Comparison of ENCODE assay signal across 8 mouse cellular contexts in the genomic region with DNA sequence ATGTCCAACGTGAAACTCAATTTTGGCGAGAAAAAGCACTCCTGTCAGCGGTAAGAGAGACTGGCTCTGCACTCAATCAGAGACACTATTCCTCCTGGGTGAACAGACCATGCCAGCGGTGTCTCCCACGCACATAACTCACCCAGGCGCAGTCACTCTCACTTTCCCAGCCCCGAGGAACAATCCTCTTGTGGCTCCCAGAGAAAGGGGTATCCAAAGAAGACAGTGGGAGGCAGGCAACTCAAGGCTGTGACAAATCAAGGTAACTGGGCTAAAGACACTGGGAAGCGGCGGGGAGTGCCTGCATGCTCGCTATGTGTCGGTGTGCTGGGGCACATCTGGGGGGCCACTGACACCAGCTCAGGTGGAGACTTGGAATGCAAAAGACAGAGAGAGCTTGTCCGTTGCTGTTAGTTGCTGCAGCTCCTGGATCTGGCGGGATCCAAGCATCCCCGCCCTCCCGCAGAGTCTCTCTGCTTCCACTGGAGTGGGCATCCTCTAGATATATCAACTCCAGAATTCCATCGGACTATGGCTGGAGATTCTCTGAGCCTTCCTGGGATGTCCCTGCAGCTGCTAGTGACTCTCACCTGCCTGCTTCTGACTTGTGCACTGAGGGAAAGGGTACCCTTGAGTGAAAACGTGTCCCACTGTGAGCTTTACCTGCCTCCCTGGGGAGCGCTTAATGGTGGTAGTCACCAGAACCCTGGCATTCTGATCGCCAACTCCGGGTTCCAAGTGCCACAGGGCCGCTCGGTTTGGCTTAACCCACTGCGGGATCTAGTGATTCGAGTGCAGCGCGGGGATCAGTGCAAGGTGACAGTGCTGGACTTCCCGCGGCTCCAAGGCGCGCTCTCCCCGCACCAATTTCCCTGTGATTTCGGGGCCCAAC. TPM values are rescaled to one million over a fixed set of nuclear protein-coding genes. Genes with fewer than 3 reads are reported as not detected.
A peak's percentile ranks its signal among the peaks of the same experiment; 100 is the strongest.
DNase-seq lines count a peak whose midpoint lies in the region; ATAC-seq and TF ChIP-seq lines count a peak whose summit lies in the region.

Gene Frem3 (plus strand): TSS at position 532 of the 892 bp plus-strand sequence.

- no peaks in the 10 kb centered on the region for H3K4me1 ChIP-seq in hindbrain, postnatal 0 days (ENCODE audit: insufficient read depth, low read length)
- H3K4me1 ChIP-seq in olfactory bulb, adult 2 months (ENCODE audit: control insufficient read depth, insufficient read depth, low read length): peaks cover 11% of the 10 kb centered on the region

- H3K27me3 ChIP-seq in hindbrain, postnatal 0 days (ENCODE audit: insufficient read depth, low read length): peaks cover 6% of the 10 kb centered on the region; the same call in 1 of the 2 replicates

- WGBS in hindbrain, postnatal 0 days: 1% methylated on average over 32 of the region's 32 CpGs
- 2% methylated on average over 32 of the region's 32 CpGs for WGBS in olfactory bulb, adult 2 months

- H3K4me3 ChIP-seq in left cerebral cortex, adult 2 months: peak within 1 kb of the TSS; percentile 11; the same call in 1 of the 2 replicates
- H3K4me3 ChIP-seq in hindbrain, postnatal 0 days (ENCODE audit: low read length): peak within 1 kb of the TSS; percentile 37
- peak within 1 kb of the TSS; percentile 15; the same call in 1 of the 2 replicates for H3K4me3 ChIP-seq in olfactory bulb, adult 2 months (ENCODE audit: insufficient read depth, low read depth, low read length)

- intact Hi-C loops in left cerebral cortex, adult 2 months (cut with DNase I): no loop called here
- intact Hi-C loops in left cerebral cortex, postnatal 4 days (cut with DNase I): no loop called here

- H3K36me3 ChIP-seq in hindbrain, postnatal 0 days (ENCODE audit: insufficient read depth, low read length): no peaks in the 10 kb centered on the region

- H3K9ac ChIP-seq in hindbrain, postnatal 0 days (replicated peaks; ENCODE audit: low read length): peak within 1 kb of the TSS; percentile 33

- H3K9me3 ChIP-seq in hindbrain, postnatal 0 days (ENCODE audit: low read length): no peaks in the 10 kb centered on the region

- H3K4me2 ChIP-seq in hindbrain, postnatal 0 days (ENCODE audit: low read depth, low read length): peak within 1 kb of the TSS; percentile 75

- peak; percentile 53 for ATAC-seq in hindbrain, postnatal 0 days

- peak in 1 of 2 experiments; percentile 14 for DNase-seq in left cerebral cortex, adult 2 months (ENCODE audit: extremely low spot score in 1 of 2, low spot score in 2 of 2)
- DNase-seq in left cerebral cortex, postnatal 4 days: no peak
- peak; percentile 27 for DNase-seq in embryo, embryonic 9.5 days (ENCODE audit: extremely low spot score)
- peak; percentile 3 for DNase-seq in hindbrain, postnatal 0 days (ENCODE audit: low spot score)
- no peak for DNase-seq in testis, postnatal 14 days (ENCODE audit: low spot score)
- DNase-seq in layer of hippocampus, adult 9-11 months: no peak
- no peak for DNase-seq in lung, postnatal 36 days

- H3K27ac ChIP-seq in left cerebral cortex, adult 2 months: no peak within 1 kb of the TSS
- no peak within 1 kb of the TSS for H3K27ac ChIP-seq in hindbrain, postnatal 0 days
- H3K27ac ChIP-seq in olfactory bulb, adult 2 months (ENCODE audit: insufficient read depth, low read depth, low read length): no peak within 1 kb of the TSS

- no peak for TF ChIP-seq CTCF in left cerebral cortex, adult 2 months (IDR thresholded peaks at IDR 0.05)
- TF ChIP-seq CTCF in hindbrain, postnatal 0 days (IDR thresholded peaks at IDR 0.05; ENCODE audit: low read depth): no peak
- TF ChIP-seq CTCF in olfactory bulb, adult 2 months (IDR thresholded peaks at IDR 0.05; ENCODE audit: insufficient read depth, low read depth, low read length): no peak

- TF ChIP-seq POLR2A in olfactory bulb, adult 2 months (IDR thresholded peaks at IDR 0.05; ENCODE audit: insufficient read depth, low read depth, low read length): no peak

RNA-seq across cellular contexts. Expression of gene Frem3, which starts in this region (rescaled TPM):
- total RNA-seq in left cerebral cortex, adult 2 months (2021): under 1 TPM; 0.14 to 0.54 TPM
- under 1 TPM; 0.16 to 0.24 TPM for total RNA-seq in left cerebral cortex, postnatal 4 days (2021)
- 0.29 and 0.58 TPM in 2 replicates for total RNA-seq in hindbrain, postnatal 0 days (2014; rRNA removed)
- polyA plus RNA-seq in hindbrain, postnatal 0 days (2015; fragmentation: Nextera tagmentation; extraction: Ambion mirVana): 0.16 and 0.25 TPM in 2 replicates
- not detected in 2 replicates for polyA plus RNA-seq in olfactory bulb, adult 2 months (2012; ENCODE audit: insufficient read depth, insufficient read length, low replicate concordance, missing spikeins)

Comparison
In these comparisons a context has a peak if more than half of its experiments do, and no peak if none do; other contexts are left out.
1. Peak in DNase-seq, ATAC-seq, H3K4me3 ChIP-seq, H3K9ac ChIP-seq and H3K4me2 ChIP-seq in hindbrain, postnatal 0 days; RNA of the gene not detected or under 1 TPM.